Mouse (Mus musculus): ENCODE data around the gene Gpsm1. TPM values are rescaled to one million over a fixed set of nuclear protein-coding genes. Genes with fewer than 3 reads are reported as not detected.

Gpsm1 gene
- polyA plus RNA-seq, 1 experiment from 2014 or later: 33.0 TPM

DNA sequence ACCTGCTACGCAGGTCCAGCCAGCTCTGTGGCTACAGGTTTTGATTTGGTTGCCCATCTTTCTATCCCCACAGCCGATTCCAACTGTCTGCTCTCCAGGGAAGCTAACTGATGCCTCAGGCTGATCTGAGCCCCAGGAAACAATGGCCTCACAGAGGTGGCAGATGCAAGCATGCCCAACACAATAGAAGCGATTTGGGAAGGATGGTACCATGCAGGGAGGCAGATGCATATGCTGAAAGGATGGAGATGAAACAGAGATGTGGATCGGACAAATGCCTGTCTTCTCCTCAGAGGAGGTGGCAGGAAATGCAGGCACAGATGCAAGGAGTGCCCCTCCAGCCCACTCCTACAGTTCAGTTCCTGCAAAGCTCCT is 16.5 kb upstream of the Gpsm1 start:
- Histone ChIP-seq H3K9ac (replicated peaks; ENCODE audit: low read depth) (no peak overlapping the region), H3K4me2 (replicated peaks; ENCODE audit: low read depth, low read length) (no peak overlapping the region), H3K9me3 (ENCODE audit: low read length) (no peaks in the 10 kb centered on the region), H3K4me1 (ENCODE audit: insufficient read depth, low read depth, low read length) (peaks cover 7% of the 10 kb centered on the region; the same call in 1 of the 2 replicates), H3K36me3 (ENCODE audit: insufficient read depth, low read length) (no peaks in the 10 kb centered on the region), H3K27ac (ENCODE audit: low read length) (no peak overlapping the region), H3K27me3 (replicated peaks; ENCODE audit: insufficient read depth, low read length) (no peaks in the 10 kb centered on the region), H3K4me3 (ENCODE audit: low read depth, low read length) (no peak overlapping the region)
- TF ChIP-seq CTCF (IDR thresholded peaks at IDR 0.05) (no peak), EP300 (IDR thresholded peaks at IDR 0.05) (no peak)
- ATAC-seq: no peak
- 30% methylated on average over 4 of the region's 4 CpGs for WGBS
- DNase-seq (ENCODE audit: low spot score): no peak

GRCm38 (mm10) chr2:26299336-26299735 is 16.0 kb upstream of the Gpsm1 start:
- Histone ChIP-seq H3K27me3 (replicated peaks; ENCODE audit: insufficient read depth, low read length) (no peaks in the 10 kb centered on the region), H3K9ac (replicated peaks; ENCODE audit: low read depth) (no peak overlapping the region), H3K9me3 (ENCODE audit: low read length) (no peaks in the 10 kb centered on the region), H3K4me3 (ENCODE audit: low read depth, low read length) (no peak overlapping the region), H3K4me1 (ENCODE audit: insufficient read depth, low read depth, low read length) (peaks cover 7% of the 10 kb centered on the region; the same call in 1 of the 2 replicates), H3K27ac (ENCODE audit: low read length) (no peak overlapping the region), H3K36me3 (ENCODE audit: insufficient read depth, low read length) (no peaks in the 10 kb centered on the region), H3K4me2 (replicated peaks; ENCODE audit: low read depth, low read length) (no peak overlapping the region)
- DNase-seq (ENCODE audit: low spot score) (no peak), ATAC-seq (no peak)
- WGBS: 67% methylated on average over 7 of the region's 7 CpGs
- TF ChIP-seq CTCF (IDR thresholded peaks at IDR 0.05) (no peak), EP300 (IDR thresholded peaks at IDR 0.05) (no peak)

DNA sequence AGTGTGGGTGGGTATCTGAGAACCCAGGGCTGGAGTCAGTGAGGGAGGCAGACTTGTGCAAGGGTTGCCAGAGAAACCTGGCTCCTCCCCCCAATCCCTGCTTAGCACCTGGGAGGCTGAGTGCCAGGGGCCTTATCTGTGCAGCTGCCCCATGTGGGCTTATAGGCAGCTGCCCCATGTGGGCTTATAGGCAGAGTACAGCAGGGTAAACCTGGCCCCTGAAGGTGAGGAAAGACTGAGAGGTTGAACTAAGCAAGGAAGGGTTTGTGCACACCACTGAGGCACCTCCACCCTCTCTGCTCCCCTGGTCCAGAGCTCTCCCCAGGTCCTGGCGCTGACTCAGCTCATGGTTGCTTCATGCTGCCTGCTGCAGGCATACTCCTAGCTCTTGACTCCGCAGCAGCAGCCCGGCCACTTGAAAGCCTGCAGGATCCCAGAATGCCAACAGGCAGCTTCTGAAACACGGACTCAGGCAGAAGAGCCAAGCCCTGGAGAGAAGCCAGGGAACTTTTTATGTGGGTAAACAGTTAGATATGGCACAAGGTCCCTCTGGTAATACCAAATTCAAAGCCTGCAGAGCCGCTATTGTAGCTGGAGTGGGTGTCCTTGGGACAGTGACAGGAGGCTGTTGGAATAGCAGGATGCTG is 15.0 kb upstream of the Gpsm1 start:
- no peak for TF ChIP-seq CTCF (IDR thresholded peaks at IDR 0.05)
- no peak for TF ChIP-seq EP300 (IDR thresholded peaks at IDR 0.05)
- Histone ChIP-seq H3K9ac (replicated peaks; ENCODE audit: low read depth) (no peak overlapping the region), H3K9me3 (ENCODE audit: low read length) (no peaks in the 10 kb centered on the region), H3K4me2 (replicated peaks; ENCODE audit: low read depth, low read length) (no peak overlapping the region), H3K4me3 (ENCODE audit: low read depth, low read length) (no peak overlapping the region), H3K4me1 (ENCODE audit: insufficient read depth, low read depth, low read length) (peaks cover 7% of the 10 kb centered on the region; the same call in 1 of the 2 replicates), H3K36me3 (ENCODE audit: insufficient read depth, low read length) (no peaks in the 10 kb centered on the region), H3K27ac (ENCODE audit: low read length) (no peak overlapping the region), H3K27me3 (replicated peaks; ENCODE audit: insufficient read depth, low read length) (no peaks in the 10 kb centered on the region)
- 21% methylated on average over 5 of the region's 5 CpGs for WGBS
- peak; percentile 65 for DNase-seq (ENCODE audit: low spot score)
- peak; percentile 37 for ATAC-seq

GRCm38 (mm10) chr2:26300808-26301174 is 14.5 kb upstream of the Gpsm1 start:
- no peaks in the 10 kb centered on the region for H3K9me3 ChIP-seq (ENCODE audit: low read length)
- H3K4me1 ChIP-seq (ENCODE audit: insufficient read depth, low read depth, low read length): peaks cover 7% of the 10 kb centered on the region; the same call in 1 of the 2 replicates
- H3K9ac ChIP-seq (replicated peaks; ENCODE audit: low read depth): no peak overlapping the region
- ATAC-seq (peak; percentile 49), DNase-seq (ENCODE audit: low spot score) (peak; percentile 92)
- no peaks in the 10 kb centered on the region for H3K36me3 ChIP-seq (ENCODE audit: insufficient read depth, low read length)
- H3K4me2 ChIP-seq (replicated peaks; ENCODE audit: low read depth, low read length): no peak overlapping the region
- H3K27me3 ChIP-seq (replicated peaks; ENCODE audit: insufficient read depth, low read length): no peaks in the 10 kb centered on the region
- H3K4me3 ChIP-seq (ENCODE audit: low read depth, low read length): no peak overlapping the region
- 0% methylated on average over 3 of the region's 3 CpGs for WGBS
- no peak overlapping the region for H3K27ac ChIP-seq (ENCODE audit: low read length)
- TF ChIP-seq EP300 (IDR thresholded peaks at IDR 0.05) (no peak), CTCF (IDR thresholded peaks at IDR 0.05) (peak; percentile 92)

GRCm38 (mm10) chr2:26302005-26302503 is 13.3 kb upstream of the Gpsm1 start:
- no peak for TF ChIP-seq CTCF (IDR thresholded peaks at IDR 0.05)
- peak; percentile 97 for TF ChIP-seq EP300 (IDR thresholded peaks at IDR 0.05)
- no peak overlapping the region for H3K4me3 ChIP-seq (ENCODE audit: low read depth, low read length)
- 66% methylated on average over 10 of the region's 10 CpGs for WGBS
- ATAC-seq: peak; percentile 74
- peak; percentile 86 for DNase-seq (ENCODE audit: low spot score)
- H3K36me3 ChIP-seq (ENCODE audit: insufficient read depth, low read length): no peaks in the 10 kb centered on the region
- no peak overlapping the region for H3K4me2 ChIP-seq (replicated peaks; ENCODE audit: low read depth, low read length)
- peaks cover 7% of the 10 kb centered on the region; the same call in 1 of the 2 replicates for H3K4me1 ChIP-seq (ENCODE audit: insufficient read depth, low read depth, low read length)
- H3K9ac ChIP-seq (replicated peaks; ENCODE audit: low read depth): no peak overlapping the region
- H3K27me3 ChIP-seq (replicated peaks; ENCODE audit: insufficient read depth, low read length): no peaks in the 10 kb centered on the region
- no peaks in the 10 kb centered on the region for H3K9me3 ChIP-seq (ENCODE audit: low read length)
- H3K27ac ChIP-seq (ENCODE audit: low read length): peak overlapping the region; percentile 72

GRCm38 (mm10) chr2:26304711-26305110 is 10.6 kb upstream of the Gpsm1 start:
- Histone ChIP-seq H3K36me3 (ENCODE audit: insufficient read depth, low read length) (no peaks in the 10 kb centered on the region), H3K9ac (replicated peaks; ENCODE audit: low read depth) (no peak overlapping the region), H3K9me3 (ENCODE audit: low read length) (no peaks in the 10 kb centered on the region), H3K4me2 (replicated peaks; ENCODE audit: low read depth, low read length) (no peak overlapping the region), H3K4me3 (ENCODE audit: low read depth, low read length) (no peak overlapping the region), H3K4me1 (ENCODE audit: insufficient read depth, low read depth, low read length) (peaks cover 10% of the 10 kb centered on the region; the same call in 1 of the 2 replicates), H3K27me3 (replicated peaks; ENCODE audit: insufficient read depth, low read length) (no peaks in the 10 kb centered on the region), H3K27ac (ENCODE audit: low read length) (no peak overlapping the region)
- 29% methylated on average over 1 of the region's 1 CpGs for WGBS
- no peak for ATAC-seq
- DNase-seq (ENCODE audit: low spot score): no peak
- TF ChIP-seq EP300 (IDR thresholded peaks at IDR 0.05): no peak
- no peak for TF ChIP-seq CTCF (IDR thresholded peaks at IDR 0.05)
